Mouse (Mus musculus) large intestine, adult 2 months (tissue): ENCODE measurements around the gene 4930455H04Rik. TPM values are rescaled to one million over a fixed set of nuclear protein-coding genes. Genes with fewer than 3 reads are reported as not detected.

Source experiments
- DNase-seq: peaks from one replicate; pipeline ENCODE4 v3.0.0-alpha.2; 2012; ENCODE audit warnings: low read depth, low spot score
- WGBS: fragments of 180-500 bp; shearing (Covaris S2); methylation state at CpG from one replicate; pipeline ENCODE4 v1.1.7; 2018; 5-methylcytosine and 5-hydroxymethylcytosine counted together
- polyA plus RNA-seq: library from polyadenylated mRNA; depleted of rRNA; stranded (reverse); fragments of >200 nt; gene quantifications from 2 replicates; pipeline ENCODE4 v1.2.3, GENCODE M21; 2012; rRNA removed

4930455H04Rik gene
- not detected in 2 replicates for polyA plus RNA-seq

- 57% methylated on average over 4 of the region's 4 CpGs for WGBS
- no peak for DNase-seq
Measured at GRCm38 (mm10) chr3:116967967-116968366, at the start of gene 4930455H04Rik. Gene 4930455H04Rik (plus strand): TSS chr3:116968267.

GRCm38 (mm10) chr3:116921535-116921934 is 46.5 kb upstream of the 4930455H04Rik start:
- no peak for DNase-seq
- 82% methylated on average over 3 of the region's 3 CpGs for WGBS

- no peak for DNase-seq
- 44% methylated on average over 12 of the region's 12 CpGs for WGBS
Measured at GRCm38 (mm10) chr3:116923042-116923441, 45.0 kb upstream of the 4930455H04Rik start.

- no peak for DNase-seq
- WGBS: 89% methylated on average over 4 of the region's 4 CpGs
Measured at GRCm38 (mm10) chr3:116928994-116929393, 39.1 kb upstream of the 4930455H04Rik start.

- no peak for DNase-seq
- 68% methylated on average over 1 of the region's 1 CpGs for WGBS
Measured at GRCm38 (mm10) chr3:116933158-116933557, 34.9 kb upstream of the 4930455H04Rik start.

GRCm38 (mm10) chr3:116936934-116937691 is 31.0 kb upstream of the 4930455H04Rik start:
- DNase-seq: no peak
- WGBS: 76% methylated on average over 4 of the region's 4 CpGs

- no peak for DNase-seq
- 60% methylated on average over 10 of the region's 10 CpGs for WGBS
Measured at GRCm38 (mm10) chr3:116940804-116941558, 27.1 kb upstream of the 4930455H04Rik start.

- WGBS: 40% methylated on average over 1 of the region's 1 CpGs
- DNase-seq: no peak
Measured at GRCm38 (mm10) chr3:116941559-116942117, 26.4 kb upstream of the 4930455H04Rik start.

GRCm38 (mm10) chr3:116942751-116943150 is 25.3 kb upstream of the 4930455H04Rik start:
- no peak for DNase-seq
- 88% methylated on average over 6 of the region's 6 CpGs for WGBS

- 82% methylated on average over 4 of the region's 4 CpGs for WGBS
- DNase-seq: no peak
Measured at GRCm38 (mm10) chr3:116943422-116943821, 24.6 kb upstream of the 4930455H04Rik start.

- whole genome bisulfite sequencing: 83% methylated on average over 4 of the region's 4 CpGs
- DNase-seq: no peak
Measured at GRCm38 (mm10) chr3:116946476-116946875, 21.6 kb upstream of the 4930455H04Rik start.

GRCm38 (mm10) chr3:116950665-116951115 is 17.4 kb upstream of the 4930455H04Rik start:
- DNase-seq: no peak
- 58% methylated on average over 6 of the region's 6 CpGs for WGBS

GRCm38 (mm10) chr3:116951489-116951888 is 16.6 kb upstream of the 4930455H04Rik start:
- WGBS: 73% methylated on average over 3 of the region's 3 CpGs
- DNase-seq: no peak

GRCm38 (mm10) chr3:116952242-116952899 is 15.7 kb upstream of the 4930455H04Rik start:
- DNase-seq: no peak
- WGBS: 55% methylated on average over 8 of the region's 8 CpGs

- 82% methylated on average over 6 of the region's 6 CpGs for WGBS
- DNase-seq: no peak
Measured at GRCm38 (mm10) chr3:116953366-116953765, 14.7 kb upstream of the 4930455H04Rik start.

GRCm38 (mm10) chr3:116955061-116955460 is 13.0 kb upstream of the 4930455H04Rik start:
- 73% methylated on average over 6 of the region's 6 CpGs for WGBS
- no peak for DNase-seq

- DNase-seq: no peak
- 79% methylated on average over 2 of the region's 2 CpGs for WGBS
Measured at GRCm38 (mm10) chr3:116960414-116960813, 7.7 kb upstream of the 4930455H04Rik start.

- DNase-seq: no peak
- 83% methylated on average over 15 of the region's 15 CpGs for WGBS
Measured at GRCm38 (mm10) chr3:116961354-116962142, 6.5 kb upstream of the 4930455H04Rik start.

- no peak for DNase-seq
- WGBS: 49% methylated on average over 4 of the region's 4 CpGs
Measured at GRCm38 (mm10) chr3:116963213-116963612, 4.9 kb upstream of the 4930455H04Rik start.
